Mouse (Mus musculus) left cerebral cortex, adult 2 months (tissue): Measurements from ENCODE around the gene Lce6a. TPM values are rescaled to one million over a fixed set of nuclear protein-coding genes. Genes with fewer than 3 reads are reported as not detected.

Source experiments
- DNase-seq, 2 experiments: peaks; one replicate each; pipeline ENCODE4 v3.0.0; 2021 to 2022; ENCODE audit warnings: low spot score in 2 of 2, mixed read lengths in 1 of 2; ENCODE audit errors: extremely low spot score in 1 of 2
- H3K27ac ChIP-seq: fragments of 200-600 bp; 2 replicates; pipeline ENCODE4 v1.8.1; 2022
- H3K4me3 ChIP-seq: fragments of 200-600 bp; 2 replicates; pipeline ENCODE4 v1.8.1; 2022
- CTCF ChIP-seq: fragments of 200-600 bp; IDR thresholded peaks from 2 replicates; pipeline ENCODE4 v1.8.1; 2022; ENCODE audit warnings: antibody characterized with exemption, mild to moderate bottlenecking, moderate library complexity
- intact Hi-C: fragments of 180-260 bp; cut with DNase I; formaldehyde crosslinking; loops from one replicate; pipeline ENCODE4 v1.15.1; 2025
- total RNA-seq, 2 experiments: library from RNA; stranded (reverse); gene quantifications; 2 replicates each; pipeline ENCODE4 v1.2.3; 2021

Lce6a gene
- total RNA-seq, 2 experiments from 2014 or later = not detected

- intact Hi-C loops = no loop called here
- DNase-seq = no peak
- TF ChIP-seq CTCF = no peak
- Histone ChIP-seq H3K27ac (no peak overlapping the region), H3K4me3 (no peak overlapping the region)
Measured at GRCm38 (mm10) chr3:92598429-92598828, 23.0 kb downstream of the Lce6a start.

DNA sequence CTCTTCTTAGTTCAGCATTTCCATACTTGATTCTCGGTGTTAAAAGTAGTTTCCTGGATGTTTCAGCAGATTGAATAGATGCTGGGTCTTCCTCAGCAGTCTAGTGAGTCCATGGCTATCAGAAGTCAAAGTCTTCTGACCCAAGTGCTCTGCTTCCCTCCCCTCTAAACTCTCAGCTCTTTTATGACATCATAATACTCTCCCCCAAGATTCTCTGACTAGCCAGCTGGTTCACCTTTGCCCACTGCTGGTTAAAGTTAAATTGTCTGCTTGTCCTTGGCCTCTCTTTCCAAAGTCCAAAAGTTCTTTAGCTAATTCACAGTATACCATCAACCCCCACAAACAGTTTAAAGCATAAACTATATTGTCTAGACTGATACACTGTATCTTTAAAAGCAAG, 32.6 kb downstream of the Lce6a start, which contains the start of gene Smcp:
Smcp (minus strand) TSS at position 140 of the 400 bp plus-strand sequence.
- no peak within 1 kb of the TSS for H3K4me3 ChIP-seq
- no peak within 1 kb of the TSS for H3K27ac ChIP-seq
- DNase-seq = no peak
- intact Hi-C loops = no loop called here
- TF ChIP-seq CTCF = no peak

GRCm38 (mm10) chr3:92587190-92587589, 34.3 kb downstream of the Lce6a start:
- H3K27ac ChIP-seq = no peak overlapping the region
- intact Hi-C loops = no loop called here
- no peak for TF ChIP-seq CTCF
- DNase-seq = no peak
- H3K4me3 ChIP-seq = no peak overlapping the region

DNA sequence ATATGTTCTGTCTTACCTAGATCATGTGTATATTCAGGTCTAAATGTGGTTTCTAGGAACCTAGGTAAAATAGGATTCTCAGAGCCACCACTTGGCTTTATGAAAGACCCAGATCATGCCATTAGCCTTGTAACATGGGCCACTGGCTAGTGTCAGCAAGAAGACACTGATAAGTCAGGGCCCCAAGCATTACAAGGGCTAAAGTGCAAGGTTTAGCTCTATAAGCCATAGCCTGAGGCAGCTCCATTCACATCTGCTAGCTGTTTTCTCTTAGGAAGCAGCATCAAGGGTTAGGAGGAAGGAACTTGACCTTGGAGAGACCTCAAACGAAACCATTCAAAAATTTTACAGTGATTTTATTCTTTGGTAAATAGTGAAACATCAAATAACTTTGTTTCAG, 36.4 kb downstream of the Lce6a start:
- no peak for TF ChIP-seq CTCF
- H3K27ac ChIP-seq = no peak overlapping the region
- no peak overlapping the region for H3K4me3 ChIP-seq
- DNase-seq = no peak
- intact Hi-C loops = no loop called here

DNA sequence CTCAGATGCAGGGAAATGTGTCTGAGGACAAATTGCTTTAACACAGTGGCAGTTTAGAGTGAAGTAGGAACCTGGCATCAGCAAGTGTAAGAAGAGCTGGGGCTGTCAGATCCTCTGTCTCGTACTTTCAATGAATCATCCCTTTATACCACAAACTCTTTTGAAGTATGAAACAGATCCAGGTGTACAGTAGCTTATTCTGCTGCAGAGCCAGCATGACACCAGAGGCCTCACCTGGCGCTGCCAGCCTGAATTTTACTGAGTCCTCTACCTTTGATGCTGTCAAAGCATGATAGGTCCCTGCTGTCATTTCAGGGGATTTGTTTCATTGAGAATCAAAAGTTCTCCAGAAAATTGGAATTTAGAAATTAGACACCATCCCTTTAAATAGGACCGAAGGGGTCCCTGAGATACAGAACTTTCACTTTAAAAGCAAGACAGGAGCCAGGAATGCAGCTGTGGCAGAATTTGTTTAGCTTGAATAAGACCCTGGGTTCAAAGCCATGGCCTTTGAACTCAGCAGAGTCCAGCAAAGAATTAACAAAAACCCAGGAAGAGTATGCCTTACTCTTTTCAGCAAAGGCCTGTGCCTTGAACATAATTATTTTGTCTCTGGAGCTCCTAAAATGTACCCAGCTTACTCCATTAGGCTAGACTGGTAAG, 38.2 kb downstream of the Lce6a start:
- DNase-seq = no peak
- TF ChIP-seq CTCF = no peak
- H3K4me3 ChIP-seq = no peak overlapping the region
- intact Hi-C loops = no loop called here
- H3K27ac ChIP-seq = no peak overlapping the region

DNA sequence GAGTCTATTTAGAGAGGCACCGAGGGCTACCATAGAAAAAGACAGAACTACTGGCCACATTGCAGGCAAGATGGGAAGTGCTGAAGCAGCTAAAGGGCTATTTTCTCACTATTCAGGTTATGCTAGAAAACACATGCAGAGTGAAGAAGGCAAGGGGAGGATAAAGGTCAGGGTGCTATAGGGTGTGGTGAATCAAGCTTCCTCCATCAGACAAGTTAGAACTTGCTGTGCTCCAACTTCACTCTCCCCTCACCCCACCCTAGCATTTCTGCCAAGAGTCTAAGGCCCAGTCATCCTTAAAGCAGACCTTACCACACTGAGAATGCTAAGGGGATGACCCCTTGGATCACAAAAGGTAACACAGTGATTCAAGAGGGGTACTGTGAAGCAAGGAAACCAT, 42.0 kb downstream of the Lce6a start:
- intact Hi-C loops = no loop called here
- no peak for DNase-seq
- Histone ChIP-seq H3K27ac (no peak overlapping the region), H3K4me3 (no peak overlapping the region)
- TF ChIP-seq CTCF = no peak

- intact Hi-C loops = no loop called here
- H3K4me3 ChIP-seq = no peak overlapping the region
- no peak overlapping the region for H3K27ac ChIP-seq
- no peak for DNase-seq
- TF ChIP-seq CTCF = no peak
Measured at GRCm38 (mm10) chr3:92578652-92579413, 42.6 kb downstream of the Lce6a start.

- intact Hi-C loops = no loop called here
- H3K4me3 ChIP-seq = no peak within 1 kb of the TSS
- H3K27ac ChIP-seq = no peak within 1 kb of the TSS
- no peak for TF ChIP-seq CTCF
- DNase-seq = no peak
Measured at GRCm38 (mm10) chr3:92573449-92574041, 47.9 kb downstream of the Lce6a start, which contains the start of gene Ivl. Gene Ivl (minus strand): TSS chr3:92573735.

- Histone ChIP-seq H3K4me3 (no peak overlapping the region), H3K27ac (no peak overlapping the region)
- no peak for DNase-seq
- intact Hi-C loops = no loop called here
- TF ChIP-seq CTCF = no peak
Measured at GRCm38 (mm10) chr3:92572514-92573155, 48.8 kb downstream of the Lce6a start.

Other genes starting within 250 kb of the Lce6a start
- gene Sprr2h, start 236.0 kb downstream of the Lce6a start, total RNA-seq = not detected
- gene Sprr2i, start 213.7 kb downstream of the Lce6a start, total RNA-seq = not detected
- gene Sprr2j-ps, start 203.6 kb downstream of the Lce6a start, total RNA-seq = not detected
- gene Gm9774, start 192.2 kb downstream of the Lce6a start, total RNA-seq = 1 to 10 TPM in 1 of 2 experiments, under 1 TPM in 1; 0.98 to 3.2 TPM
- not detected for gene Sprr2k, start 189.1 kb downstream of the Lce6a start, total RNA-seq
- gene Sprr1b, start 182.9 kb downstream of the Lce6a start, total RNA-seq = not detected
- gene Sprr3, start 162.9 kb downstream of the Lce6a start, total RNA-seq = not detected
- not detected for gene Sprr1a, start 135.8 kb downstream of the Lce6a start, total RNA-seq
- not detected for gene Sprr4, start 121.2 kb downstream of the Lce6a start, total RNA-seq
- not detected for gene 2310046K23Rik, start 87.1 kb downstream of the Lce6a start, total RNA-seq
- gene Ivl, start 47.9 kb downstream of the Lce6a start, total RNA-seq = not detected
- gene Smcp, start 32.7 kb downstream of the Lce6a start, total RNA-seq = not detected
- not detected for gene 2210017I01Rik, start 14.2 kb downstream of the Lce6a start, total RNA-seq
- not detected for gene Lce1a1, start 26.6 kb upstream of the Lce6a start, total RNA-seq
- gene Lce1b, start 35.3 kb upstream of the Lce6a start, total RNA-seq = not detected
- gene Lce1a2, start 48.7 kb upstream of the Lce6a start, total RNA-seq = not detected
- not detected for gene Lce1c, start 57.6 kb upstream of the Lce6a start, total RNA-seq
- not detected for gene Lce1d, start 65.5 kb upstream of the Lce6a start, total RNA-seq
- gene Lce1e, start 87.4 kb upstream of the Lce6a start, total RNA-seq = not detected
- not detected for gene Lce1f, start 98.7 kb upstream of the Lce6a start, total RNA-seq
- not detected for gene Gm38119, start 117.4 kb upstream of the Lce6a start, total RNA-seq
- gene Lce1g, start 130.7 kb upstream of the Lce6a start, total RNA-seq = not detected
- not detected for gene Lce1h, start 143.4 kb upstream of the Lce6a start, total RNA-seq
- gene Lce1i, start 157.2 kb upstream of the Lce6a start, total RNA-seq = not detected
- gene Lce1j, start 168.9 kb upstream of the Lce6a start, total RNA-seq = not detected
- gene Lce1k, start 186.2 kb upstream of the Lce6a start, total RNA-seq = not detected
- not detected for gene Kprp, start 205.6 kb upstream of the Lce6a start, total RNA-seq
- not detected for gene Lce1l, start 229.6 kb upstream of the Lce6a start, total RNA-seq
- not detected for gene 2310050C09Rik, start 248.6 kb upstream of the Lce6a start, total RNA-seq